Mouse (Mus musculus) thymus, postnatal 10 days (tissue): Measurements from ENCODE around the gene Hoxc9.

ENCODE experiments used
- DNase-seq, 2 experiments: peaks; one replicate each; pipeline ENCODE4 v3.0.0; 2021; ENCODE audit warnings: low spot score in 2 of 2

The Hoxc9 gene

DNA sequence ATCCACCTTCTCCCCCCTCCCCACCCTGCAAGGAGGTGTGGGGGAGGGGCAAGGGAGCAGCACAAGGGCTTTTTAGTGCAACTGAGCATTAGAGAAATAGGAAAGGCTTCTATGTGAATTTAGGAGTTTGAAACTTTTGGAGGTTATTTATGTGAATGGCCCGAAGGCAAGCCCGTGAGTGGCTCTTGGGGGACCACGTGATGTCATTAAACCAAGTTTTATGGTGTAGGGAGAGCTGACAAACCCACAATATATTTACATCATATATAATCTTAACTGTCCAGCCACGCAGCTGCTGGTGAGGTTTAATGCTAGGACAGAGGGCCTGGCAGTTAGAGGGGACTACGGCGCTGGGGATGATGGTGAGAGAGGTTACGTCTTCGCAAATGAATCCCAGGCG lies 42.4 kb downstream of the Hoxc9 start, which contains the start of gene Hoxc4:
TSS of gene Hoxc4 (plus strand) at position 299 of the 400 bp plus-strand sequence.
- DNase-seq, result no peak

DNA sequence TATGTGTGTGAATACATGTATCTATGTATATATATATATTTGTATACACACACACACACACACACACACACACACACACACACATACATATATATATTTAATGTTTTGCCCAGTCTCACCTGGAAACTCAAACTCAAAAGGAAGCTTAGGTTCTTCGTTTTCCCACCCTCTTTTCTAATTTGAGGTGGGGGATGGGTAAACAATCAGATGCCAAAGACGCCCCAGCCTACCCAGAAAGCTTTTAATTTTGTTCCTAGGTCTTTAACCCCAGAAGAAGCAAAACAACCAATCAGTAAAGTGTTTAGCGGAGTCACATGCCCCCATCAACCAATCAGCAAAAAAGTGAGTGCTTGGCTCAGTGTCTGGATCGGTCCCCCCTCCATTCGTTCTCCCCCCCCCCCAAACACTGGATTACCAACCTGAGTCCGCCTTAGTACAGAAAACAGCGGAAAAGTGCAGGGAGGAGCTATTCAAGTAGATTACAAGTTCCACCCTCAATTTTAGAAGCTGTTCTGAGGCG lies 44.7 kb downstream of the Hoxc9 start:
- DNase-seq, result no peak

DNA sequence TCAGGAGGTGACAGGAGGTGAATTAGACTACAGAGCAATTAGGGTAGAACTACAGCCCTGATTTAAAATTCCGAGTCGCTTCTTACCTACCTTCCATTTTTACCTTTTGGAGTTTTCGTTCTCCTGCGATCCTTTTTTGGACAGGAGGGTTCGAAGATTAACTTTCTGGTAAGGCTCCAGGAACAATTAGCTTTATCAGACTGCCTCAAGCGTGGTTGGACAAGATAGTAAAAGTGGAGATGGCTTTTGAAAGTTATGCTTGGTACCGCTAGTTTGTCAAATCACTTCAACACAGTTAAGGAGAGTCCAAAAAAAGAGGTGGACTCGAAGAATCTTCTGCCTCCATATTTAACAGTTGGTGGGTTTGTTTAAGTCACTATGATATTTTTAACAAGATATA lies 45.3 kb downstream of the Hoxc9 start:
- DNase-seq, result no peak

DNA sequence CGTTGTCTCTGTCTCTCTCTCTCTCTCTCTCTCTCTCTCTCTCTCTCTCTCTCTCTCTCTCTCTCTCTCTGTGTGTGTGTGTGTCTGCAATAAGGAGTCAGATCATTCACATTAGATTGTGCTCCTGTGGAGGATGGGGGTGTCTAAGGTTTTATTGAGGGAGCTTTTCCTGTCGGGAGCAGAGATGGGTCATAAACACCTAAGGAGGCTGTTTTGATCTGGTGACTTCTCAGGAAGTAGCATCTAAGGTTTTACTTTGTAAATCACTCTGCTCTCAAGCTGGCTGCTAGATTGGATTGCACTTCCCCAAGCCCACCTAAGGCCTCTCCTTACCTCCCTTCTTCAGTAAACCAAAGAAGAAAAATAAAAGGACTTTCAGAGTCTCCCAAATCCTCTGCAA lies 47.9 kb downstream of the Hoxc9 start:
- no peak for DNase-seq

DNA sequence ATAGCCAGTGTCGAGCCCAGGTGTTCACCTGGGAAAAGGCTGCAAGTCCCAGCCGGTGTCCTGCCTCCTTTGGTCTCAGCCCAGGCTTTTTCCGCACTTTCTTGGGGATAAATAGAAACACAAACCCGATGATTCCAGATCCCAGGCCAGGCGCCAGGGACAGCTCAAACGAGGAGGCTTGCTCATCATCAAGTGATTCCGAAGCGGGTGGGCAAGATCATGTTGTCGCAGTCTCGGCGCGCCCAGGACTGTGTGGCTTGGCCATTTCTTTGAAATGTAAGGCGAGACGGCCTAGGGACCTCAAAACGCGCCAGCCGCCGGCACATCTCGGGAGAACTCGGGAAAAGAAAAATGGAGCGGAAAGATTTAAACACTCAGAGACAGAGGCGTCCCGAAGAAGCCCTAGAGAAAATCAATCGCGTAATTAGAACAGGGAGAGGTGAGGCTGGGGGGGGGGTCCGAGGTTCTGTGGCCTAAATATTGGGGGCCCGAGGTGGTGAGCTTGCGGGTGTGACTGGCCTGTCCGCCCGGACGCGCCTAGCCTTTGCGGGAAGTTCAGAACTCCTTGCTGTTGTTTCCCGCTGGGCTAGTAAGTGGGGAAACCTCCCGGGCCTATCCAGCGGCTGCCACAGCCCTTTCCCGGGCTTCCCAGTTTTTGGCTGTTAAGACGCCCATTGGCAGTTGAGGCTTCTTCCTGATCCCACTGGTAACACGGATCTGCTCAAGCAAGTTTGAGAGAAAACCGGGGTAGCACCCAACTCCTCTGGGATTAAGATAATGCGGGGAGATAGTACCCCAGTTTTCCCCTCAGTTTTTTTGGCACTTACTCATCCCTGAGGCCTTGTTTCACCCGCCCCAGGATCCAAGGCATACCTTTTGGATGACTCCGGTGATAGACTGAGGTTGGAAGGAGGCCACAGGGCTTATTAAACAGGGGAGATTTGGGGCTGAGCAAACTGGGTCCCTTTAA lies 51.3 kb downstream of the Hoxc9 start:
- DNase-seq, result no peak

DNA sequence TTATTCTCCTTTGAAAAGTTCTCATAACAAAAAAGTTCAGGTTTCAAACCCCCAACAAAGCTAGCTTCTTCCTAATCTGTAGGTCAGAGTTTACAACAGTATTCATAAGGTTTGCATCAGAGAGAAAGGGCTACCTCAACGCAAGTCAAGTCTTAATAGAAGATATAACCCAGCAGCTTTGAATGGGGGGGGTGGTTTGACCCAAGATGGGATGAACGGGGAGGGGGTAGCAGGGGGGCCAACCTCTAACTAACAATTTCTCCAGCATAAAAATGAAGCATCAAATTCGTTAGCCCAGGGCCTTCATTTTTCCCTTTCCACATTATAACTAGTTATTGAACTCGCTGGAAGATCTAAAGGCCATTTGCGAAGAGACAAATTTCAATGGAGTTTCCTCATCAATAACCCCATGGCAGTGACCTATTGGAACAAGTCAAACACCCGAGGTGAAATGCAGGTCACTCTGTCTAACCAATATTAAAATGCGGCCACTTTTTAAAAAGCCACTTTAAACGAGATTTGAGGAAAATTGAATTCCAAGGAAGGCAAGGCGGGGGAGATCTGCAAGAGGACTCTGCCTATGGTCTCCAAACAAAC lies 52.8 kb downstream of the Hoxc9 start:
- no peak for DNase-seq

DNA sequence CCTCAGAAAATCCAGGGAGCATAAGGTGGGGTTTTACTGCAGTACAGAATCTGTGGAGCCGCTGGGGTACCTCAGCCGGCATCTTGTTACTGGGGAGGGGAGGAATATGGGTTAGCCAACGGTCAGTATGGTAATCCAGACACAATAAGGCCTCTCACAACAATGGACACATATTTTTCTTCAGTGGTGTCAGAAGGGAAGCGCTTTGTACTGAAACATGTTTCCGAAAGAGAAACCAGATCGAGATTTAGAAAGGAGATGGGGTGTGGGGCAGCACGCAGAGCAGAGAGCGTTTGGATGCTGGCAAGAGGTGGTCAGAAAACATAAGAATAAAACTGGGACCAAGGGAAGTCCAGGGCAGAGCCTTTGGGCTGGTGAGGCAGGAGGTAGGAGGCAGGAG lies 53.9 kb downstream of the Hoxc9 start:
- DNase-seq, result no peak

DNA sequence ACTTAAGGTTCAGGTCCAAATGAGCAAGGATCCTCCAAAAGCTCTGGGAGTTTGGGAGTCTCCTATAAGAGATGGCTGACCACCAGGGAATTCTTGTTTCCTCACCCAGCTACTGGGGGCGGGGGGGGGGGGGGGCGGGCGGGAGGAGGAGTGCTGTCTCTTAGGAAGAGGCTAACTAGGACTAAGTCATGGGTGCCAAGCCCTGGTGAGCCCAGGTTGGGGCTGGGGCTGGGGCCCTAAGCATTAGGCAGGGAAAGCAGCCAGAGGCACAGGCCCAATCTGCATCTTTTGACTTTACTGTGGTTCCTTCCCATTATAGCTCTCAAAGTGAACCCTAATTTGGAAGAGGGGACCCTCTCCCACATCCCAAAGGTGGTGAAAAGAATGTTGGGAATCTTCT lies 55.9 kb downstream of the Hoxc9 start:
- no peak for DNase-seq

DNA sequence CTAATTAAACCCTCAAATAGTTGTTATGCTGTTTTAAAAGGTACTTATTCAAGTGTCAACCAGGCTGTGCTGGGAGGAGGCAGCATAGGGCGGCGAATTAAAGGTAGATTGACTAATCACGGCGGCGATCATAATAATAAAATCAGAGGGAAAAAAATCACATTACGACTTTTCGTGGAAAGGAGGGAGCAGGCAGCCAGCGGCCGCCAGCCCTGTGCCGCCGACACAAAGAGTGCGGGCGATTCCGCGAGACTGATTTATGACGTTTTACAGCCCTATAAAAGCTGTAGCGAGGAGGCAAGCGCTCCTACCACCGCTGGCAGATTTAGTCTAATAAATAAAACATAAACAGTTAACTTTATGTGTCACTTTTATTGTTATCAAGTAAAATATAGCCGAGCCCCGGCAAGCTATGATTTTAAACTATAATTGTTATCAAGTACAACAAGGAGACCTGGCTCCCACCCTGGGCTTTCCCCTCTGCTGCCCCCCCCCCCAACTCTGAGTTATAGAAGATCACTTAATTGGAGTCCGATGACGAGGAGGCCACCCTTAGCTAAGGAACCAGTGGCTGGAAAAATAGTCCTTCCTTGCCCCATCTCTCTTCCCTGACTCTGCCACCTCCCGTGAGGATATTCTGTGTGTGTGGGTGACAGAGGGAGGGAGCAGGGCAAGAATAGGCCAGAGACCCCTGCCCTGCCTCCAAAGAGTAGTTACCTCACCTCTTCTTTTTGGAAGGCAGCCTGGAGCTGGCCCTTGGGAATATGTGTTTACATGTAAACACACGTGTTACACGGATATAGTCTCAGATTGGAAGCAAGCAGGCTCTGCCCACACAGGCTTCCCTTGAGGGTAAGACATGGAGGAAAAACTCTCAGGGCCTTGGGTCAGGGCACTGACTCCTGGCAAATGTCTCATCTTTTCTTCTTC lies 56.7 kb downstream of the Hoxc9 start:
- no peak for DNase-seq

DNA sequence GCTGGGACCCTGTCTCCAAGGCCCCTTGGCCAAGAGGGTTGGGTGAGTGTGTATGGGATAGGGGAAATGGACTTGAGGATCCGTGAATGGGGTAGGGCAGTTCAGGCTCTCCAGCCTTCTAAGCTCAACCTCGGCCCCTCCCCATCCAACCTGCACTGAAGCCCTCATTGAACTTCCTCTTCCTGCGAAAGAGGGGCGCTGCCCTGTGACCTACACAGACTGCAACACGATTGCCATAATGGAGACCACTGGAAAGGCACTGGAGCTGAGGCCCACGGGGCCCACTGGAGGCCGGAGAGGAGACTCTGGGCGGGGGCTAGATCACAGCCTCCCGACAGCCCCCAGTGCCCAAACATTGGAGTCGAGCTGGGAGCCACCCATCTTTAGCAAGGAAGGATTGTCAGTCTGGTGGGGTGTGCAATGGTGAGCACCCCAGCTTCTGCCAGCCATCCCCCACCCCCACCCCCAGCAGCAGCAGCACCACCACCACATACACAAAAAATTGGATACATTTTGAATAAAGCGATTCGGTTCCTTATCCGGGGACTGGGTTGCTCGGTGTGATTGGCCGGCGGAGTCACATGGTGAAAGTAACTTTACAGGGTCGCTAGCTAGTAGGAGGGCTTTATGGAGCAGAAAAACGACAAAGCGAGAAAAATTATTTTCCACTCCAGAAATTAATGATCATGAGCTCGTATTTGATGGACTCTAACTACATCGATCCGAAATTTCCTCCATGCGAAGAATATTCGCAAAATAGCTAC lies 58.0 kb downstream of the Hoxc9 start:
- no peak for DNase-seq
